Mouse (Mus musculus) erythroblast, adult 5-6 weeks (primary cell): ENCODE measurements around the gene Ccdc171. TPM values are rescaled to one million over a fixed set of nuclear protein-coding genes. Genes with fewer than 3 reads are reported as not detected.
A peak's percentile ranks its signal among the peaks of the same experiment; 100 is the strongest.
"Not testable (repeated sequence)": the region's sequence is repeated elsewhere in the genome, so short reads cannot be mapped to it uniquely, and the experiment has no call there.

Source experiments
- ATAC-seq: replicated peaks from 2 replicates; pipeline ENCODE4 v1.8.0; 2016; ENCODE audit warnings: moderate number of reproducible peaks, mild to moderate bottlenecking, moderate TSS enrichment, inconsistent platforms; ENCODE audit not compliant: poor library complexity, low FRiP score, severe bottlenecking
- total RNA-seq, 2 experiments: library from RNA; stranded (forward) in 1 of 2; stranded (reverse) in 1 of 2; fragments of 150-400 nt in 1 of 2; fragments of 200-764, 138-1000 nt in 1 of 2; gene quantifications; 2 replicates each; pipeline versions ENCODE4 v1.2.3 to v1.2.4; 2015 to 2017; ENCODE audit warnings: low replicate concordance in 2 of 2

Ccdc171 gene
- total RNA-seq (2015; ENCODE audit: low replicate concordance): 1.5 and 5.8 TPM in 2 replicates
- 1.8 and 3.2 TPM in 2 replicates for total RNA-seq (2017; ENCODE audit: low replicate concordance)

DNA sequence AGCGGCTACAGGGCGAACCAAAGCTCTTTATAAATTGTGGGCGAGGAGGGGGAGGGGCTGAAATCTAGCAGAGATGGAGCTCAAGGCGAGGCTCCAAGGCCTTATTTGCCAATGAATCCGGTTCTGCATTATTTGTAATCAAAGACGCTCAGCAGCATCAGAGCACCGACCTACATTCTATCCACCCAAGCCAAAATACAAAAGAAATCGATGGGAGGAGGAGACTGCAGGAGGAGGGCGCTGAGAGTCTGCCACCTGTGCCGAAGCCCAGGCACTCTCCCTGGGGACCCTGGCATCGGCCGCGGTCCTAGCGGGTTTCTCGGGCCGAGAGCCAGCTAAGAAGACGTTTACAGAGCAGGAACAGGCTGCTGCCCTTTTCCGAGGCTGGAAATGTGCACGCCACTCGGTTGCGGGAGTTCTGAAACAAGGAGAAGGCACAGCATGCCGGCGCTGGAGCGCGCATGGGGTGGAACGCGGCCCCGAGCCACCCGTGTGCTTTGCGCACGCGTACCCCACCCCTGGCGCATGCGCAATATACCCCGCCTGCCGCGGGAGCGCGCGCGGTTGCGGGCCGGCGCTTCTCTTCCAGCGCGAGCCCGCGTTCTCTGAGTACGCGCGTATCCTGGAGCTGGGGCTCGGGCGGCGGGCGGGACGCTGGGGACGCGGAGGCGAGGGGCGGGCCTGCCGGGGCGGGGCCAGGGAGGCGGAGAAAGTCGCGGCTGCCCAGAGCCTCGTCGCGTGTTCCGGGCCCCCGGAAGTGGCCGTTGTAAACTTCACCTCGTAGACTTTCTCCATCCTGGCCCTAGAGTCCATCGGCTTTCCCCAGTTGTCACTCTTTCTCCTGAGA is at the start of gene Ccdc171:
Ccdc171 (plus strand) TSS at position 703 of the 847 bp plus-strand sequence.
- ATAC-seq: peak; percentile 86

- ATAC-seq: no peak
These were observed 40.1 kb upstream of the Ccdc171 start for GRCm38 (mm10) chr4:83485250-83485649.

DNA sequence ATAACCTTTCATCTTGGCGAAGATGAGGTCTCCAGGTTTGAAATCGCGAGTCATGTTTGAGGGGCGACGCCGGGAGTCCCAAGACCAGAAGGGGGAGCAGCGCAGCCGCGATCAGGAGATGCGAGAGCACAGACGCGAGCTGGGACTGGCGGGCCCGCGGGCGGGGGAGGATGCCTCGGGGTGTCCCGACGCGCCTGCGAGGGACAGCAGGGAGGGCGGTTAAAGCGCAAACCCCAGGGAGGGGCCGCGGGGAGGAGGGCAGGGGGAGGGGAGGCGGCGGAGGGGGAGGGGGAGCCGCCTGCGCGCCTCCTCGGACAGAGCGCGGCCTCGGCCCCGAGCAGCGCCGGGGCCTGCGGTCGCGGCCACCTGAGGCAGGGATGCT is 39.6 kb upstream of the Ccdc171 start:
- ATAC-seq: peak; percentile 90

DNA sequence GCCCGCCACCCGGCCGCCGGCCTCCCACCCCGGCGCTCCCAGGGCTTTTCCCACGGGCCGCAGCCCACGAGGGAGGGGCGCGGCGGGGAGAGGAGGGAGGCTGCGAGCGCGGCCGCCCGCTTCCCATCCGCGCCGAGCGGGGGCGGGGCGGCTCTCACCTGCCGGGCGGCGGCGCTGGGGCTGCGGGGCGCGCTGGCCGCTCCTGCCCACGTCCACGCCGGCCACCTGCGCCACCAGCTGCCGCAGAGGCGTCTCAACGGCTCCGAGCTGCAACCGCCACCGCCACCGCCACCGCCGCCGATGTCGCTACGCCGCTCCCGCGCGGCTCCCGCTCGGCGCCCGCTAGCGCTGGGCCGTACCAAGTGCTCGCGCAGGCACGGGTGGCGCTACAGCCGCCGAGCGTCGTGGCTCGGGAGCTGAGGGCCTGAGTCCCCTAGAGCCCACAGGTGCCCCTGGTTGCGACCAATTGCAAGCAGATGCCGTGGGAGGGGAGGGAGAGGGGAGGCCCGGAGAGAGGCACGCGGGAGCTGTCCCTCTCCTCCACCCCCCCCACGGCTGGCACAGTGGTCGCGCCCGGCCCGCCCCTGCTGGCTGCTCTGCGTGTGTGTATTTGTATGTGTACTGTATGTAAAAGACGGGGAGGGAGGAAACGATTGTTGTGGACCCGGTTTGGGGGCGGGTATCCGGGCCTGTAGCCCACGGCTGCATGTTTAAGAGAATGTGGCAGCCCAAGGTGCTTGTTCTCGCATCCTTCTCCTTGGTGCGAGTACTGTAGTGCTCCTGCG is 39.0 kb upstream of the Ccdc171 start, which contains the start of gene Psip1:
Psip1 (minus strand) TSS at position 343 of the 785 bp plus-strand sequence.
- ATAC-seq: peak; percentile 86

- no peak for ATAC-seq
These were observed 36.2 kb upstream of the Ccdc171 start for GRCm38 (mm10) chr4:83489121-83489520.

- ATAC-seq: no peak
These were observed 32.2 kb upstream of the Ccdc171 start for GRCm38 (mm10) chr4:83493112-83493511.

GRCm38 (mm10) chr4:83497013-83497412 is 28.3 kb upstream of the Ccdc171 start:
- not testable (repeated sequence) for ATAC-seq

DNA sequence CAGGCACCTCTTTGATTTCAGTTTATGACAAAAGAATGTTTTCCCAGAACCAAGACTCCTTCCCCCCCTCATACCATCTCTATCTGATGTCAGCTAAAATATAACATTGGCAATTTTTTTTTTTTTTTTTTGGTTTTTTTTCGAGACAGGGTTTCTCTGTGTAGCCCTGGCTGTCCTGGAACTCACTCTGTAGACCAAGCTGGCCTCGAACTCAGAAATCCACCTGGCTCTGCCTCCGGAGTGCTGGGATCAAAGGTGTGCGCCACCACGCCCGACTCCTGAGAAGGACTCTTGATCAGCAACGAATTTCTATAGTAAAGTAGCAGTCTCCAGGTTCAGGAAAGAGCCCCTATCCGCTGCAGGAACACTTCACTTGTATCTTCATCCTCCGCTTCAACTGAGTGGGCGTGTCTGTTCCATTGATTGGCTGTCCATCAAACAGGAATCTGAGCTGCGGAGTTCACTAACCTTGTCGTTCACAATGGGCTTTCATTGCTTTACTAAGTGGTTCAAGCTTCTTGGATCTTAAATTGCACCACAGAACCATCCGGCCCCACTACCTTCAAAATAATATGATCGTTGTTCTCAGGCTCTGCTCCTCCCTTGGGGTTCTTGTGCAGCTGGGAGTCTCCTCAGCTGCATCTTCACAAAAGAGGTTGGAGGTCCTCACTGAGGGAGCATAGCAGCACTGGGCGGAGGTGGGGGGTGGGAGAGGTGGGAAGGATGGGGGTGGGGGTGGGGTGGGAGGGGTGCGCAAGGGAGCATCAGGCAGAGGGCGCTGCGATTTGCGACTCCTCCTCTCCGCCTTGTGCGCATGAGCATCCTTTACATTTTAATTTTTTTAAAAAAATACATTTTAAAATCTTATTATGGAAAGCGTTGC is 24.9 kb upstream of the Ccdc171 start:
- no peak for ATAC-seq

- ATAC-seq: no peak
These were observed 24.3 kb upstream of the Ccdc171 start for GRCm38 (mm10) chr4:83501037-83501430.

- ATAC-seq: no peak
These were observed 15.7 kb upstream of the Ccdc171 start for GRCm38 (mm10) chr4:83509600-83509999.

DNA sequence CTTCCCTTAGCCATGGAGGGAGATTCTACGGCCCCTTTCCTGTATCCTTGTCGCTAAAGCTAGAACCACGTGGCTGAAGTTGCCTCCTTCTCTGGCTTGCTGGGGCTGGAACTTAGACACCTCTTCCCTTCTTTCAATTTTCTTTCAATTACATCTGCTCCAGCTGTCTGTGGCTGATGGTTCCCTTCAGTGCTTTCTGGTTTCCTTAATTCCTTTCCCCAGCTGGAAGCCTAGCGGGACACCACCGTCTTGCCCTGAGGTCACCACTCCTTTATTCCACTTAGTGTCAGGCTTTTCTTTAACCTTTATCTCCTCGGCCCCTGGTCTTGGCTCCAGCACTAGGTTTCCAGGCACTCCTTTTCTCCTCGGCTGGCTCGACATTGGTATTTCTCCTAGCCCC is 14.3 kb upstream of the Ccdc171 start:
- no peak for ATAC-seq

DNA sequence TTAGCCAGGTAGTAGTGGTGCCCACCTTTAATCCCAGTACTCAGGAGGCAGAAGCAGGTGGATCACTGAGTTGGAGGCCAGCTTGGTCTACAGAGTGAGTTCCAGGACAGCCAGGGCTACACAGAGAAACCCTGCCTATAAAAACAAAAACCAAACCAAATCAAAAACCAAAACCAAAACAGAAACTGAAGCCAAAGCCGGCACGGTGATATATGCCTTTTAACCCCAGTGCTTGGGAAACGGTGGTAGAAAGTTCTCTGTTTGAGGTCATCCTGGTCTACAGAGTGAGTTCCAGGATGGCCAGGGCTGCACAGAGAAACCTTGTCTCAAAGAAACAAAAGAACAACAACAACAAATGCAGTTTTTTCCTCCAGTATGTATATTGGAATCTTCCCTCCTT is 13.1 kb upstream of the Ccdc171 start:
- no peak for ATAC-seq

GRCm38 (mm10) chr4:83512644-83513043 is 12.7 kb upstream of the Ccdc171 start:
- ATAC-seq: no peak

DNA sequence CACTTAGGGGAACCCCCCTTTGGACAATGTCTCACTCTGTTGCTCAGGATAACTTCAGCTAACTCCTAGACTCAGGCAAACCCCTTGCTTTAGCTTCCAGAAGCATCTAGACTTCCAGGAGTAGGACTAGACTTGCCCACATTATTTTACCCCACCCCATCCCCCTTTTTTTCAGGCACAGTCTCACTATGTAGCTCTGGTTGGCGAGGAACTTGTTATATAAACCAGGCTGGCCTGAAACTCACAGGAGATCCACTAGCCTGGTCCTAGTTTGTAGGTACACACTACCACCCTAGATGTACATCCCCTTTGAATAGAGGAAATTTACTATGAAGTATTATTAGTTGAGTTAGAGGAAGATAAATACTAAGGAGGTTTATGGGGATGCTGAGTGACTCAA is 11.2 kb upstream of the Ccdc171 start:
- no peak for ATAC-seq

DNA sequence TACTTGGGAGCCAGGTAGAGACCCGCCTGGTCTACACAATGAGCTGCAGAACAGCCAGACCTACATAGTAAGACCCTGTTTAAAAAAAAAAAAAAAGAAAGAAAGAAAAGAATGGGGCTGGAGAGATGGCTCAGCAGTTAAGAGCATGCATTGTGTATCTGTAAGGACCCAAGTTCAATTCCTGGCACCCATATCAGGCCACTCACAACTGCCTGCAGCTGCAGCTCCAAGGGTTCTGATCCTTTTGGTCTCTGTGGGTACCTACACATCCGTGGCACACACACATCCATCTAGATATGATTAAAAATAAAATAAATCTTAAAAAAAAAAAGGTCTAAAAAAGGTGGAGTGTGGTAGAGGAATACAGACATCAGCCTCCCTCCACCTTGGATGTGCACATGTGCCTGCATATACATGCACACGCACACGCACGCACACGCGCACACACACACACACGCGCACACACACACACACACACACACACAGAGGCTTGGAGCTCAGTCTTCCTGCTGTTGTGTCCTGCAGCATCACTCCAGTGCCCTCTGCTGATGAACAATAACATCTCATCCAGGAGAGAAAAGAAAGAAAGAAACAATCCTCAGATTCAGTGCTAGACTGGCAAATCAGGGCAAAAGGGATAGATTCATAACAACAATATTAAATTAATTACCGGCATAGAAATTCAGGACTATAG is 10.2 kb upstream of the Ccdc171 start:
- no peak for ATAC-seq

GRCm38 (mm10) chr4:83516144-83516543 is 9.2 kb upstream of the Ccdc171 start:
- not testable (repeated sequence) for ATAC-seq

- ATAC-seq: no peak
These were observed 6.2 kb upstream of the Ccdc171 start for GRCm38 (mm10) chr4:83519148-83519547.

DNA sequence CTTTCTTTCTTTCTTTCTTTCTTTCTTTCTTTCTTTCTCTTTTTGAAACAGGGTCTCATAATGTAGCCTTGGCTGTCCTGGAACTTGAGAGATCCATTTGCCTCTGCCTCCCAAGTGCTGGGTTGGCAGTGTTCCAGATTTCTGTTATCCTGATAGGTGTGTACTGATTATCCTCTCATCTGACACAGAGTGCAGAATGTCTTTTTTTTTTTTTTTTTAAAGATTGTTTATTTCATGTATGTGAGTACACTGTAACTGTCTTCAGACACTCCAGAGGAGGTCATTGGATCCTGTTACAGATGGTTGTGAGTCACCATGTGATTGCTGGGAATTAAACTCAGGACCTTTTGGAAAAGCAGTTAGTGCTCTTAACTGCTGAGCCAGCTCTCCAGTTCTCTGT is 5.5 kb upstream of the Ccdc171 start:
- ATAC-seq: no peak

GRCm38 (mm10) chr4:83520308-83520707 is 5.0 kb upstream of the Ccdc171 start:
- no peak for ATAC-seq
